Mouse (Mus musculus) G1E-ER4 (cell line): Measurements from ENCODE around the gene Brf1. TPM values are rescaled to one million over a fixed set of nuclear protein-coding genes. Genes with fewer than 3 reads are reported as not detected.

Experiments used
- GATA1 ChIP-seq: IDR thresholded peaks from one replicate; pipeline ENCODE4 v1.8.0; 2012; ENCODE audit warnings: low read length, inconsistent platforms
- polyA plus RNA-seq: library from polyadenylated mRNA; stranded (reverse); fragments of >175 nt; gene quantifications from 2 replicates; pipeline ENCODE4 v1.2.3, GENCODE M21; 2012

Gene Brf1
- polyA plus RNA-seq, 1 experiment = 40.2 TPM

DNA sequence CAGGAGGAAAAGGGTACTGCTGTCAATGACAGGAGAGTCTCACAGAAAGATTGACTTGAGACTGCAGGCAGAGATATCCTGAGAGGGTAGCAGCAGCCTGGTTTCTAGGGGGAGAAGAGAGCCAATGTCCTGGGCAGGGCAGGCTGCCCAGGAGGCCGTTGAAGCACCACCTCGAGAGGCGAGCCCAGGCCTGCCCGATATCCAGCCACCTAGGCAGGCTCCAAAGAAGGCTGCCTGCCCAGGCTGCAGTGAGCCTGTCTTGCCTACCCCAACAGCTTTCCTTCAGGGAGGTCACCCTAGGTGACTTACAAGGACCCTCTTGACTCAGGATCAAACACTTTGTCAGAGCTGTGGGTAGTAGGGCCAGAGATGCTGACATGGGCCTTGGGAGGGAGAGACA is 60.3 kb downstream of the Brf1 start:
- no peak for TF ChIP-seq GATA1

DNA sequence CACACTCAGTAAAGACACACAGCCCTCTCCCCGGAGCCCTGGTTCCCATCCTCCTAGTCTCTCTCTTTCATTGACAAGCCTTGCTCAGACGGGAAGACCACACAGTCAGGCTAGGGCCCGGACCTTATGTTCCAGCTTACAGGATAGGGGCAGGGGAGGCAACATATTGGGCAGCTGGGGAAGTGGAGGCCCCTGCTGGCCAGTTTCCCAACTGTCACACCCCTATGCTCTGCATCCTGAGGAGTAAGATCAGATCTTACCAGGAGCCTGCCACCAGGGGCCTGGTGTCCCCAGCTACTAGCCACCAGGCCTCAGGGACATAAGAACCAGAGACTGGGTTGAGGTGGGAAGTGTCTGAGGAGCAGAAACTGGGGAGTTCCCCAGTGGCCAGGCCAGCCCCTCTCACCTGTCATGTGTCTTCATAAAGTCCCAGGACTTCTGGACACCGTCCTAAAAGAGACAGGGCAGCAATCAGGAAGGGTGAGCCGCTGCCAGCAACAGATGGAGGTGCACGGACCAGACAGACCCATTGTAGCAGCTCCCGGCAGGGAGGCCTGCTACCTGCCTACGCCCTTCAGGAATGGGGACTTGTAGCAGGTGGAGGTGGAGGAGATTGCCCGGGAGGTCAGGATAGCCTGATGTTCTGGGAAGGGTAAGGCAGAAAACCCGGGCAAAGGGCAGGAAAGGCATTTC is 61.5 kb downstream of the Brf1 start:
- TF ChIP-seq GATA1 = no peak

- no peak for TF ChIP-seq GATA1
These were observed 62.1 kb downstream of the Brf1 start for GRCm38 (mm10) chr12:112938366-112938765.

DNA sequence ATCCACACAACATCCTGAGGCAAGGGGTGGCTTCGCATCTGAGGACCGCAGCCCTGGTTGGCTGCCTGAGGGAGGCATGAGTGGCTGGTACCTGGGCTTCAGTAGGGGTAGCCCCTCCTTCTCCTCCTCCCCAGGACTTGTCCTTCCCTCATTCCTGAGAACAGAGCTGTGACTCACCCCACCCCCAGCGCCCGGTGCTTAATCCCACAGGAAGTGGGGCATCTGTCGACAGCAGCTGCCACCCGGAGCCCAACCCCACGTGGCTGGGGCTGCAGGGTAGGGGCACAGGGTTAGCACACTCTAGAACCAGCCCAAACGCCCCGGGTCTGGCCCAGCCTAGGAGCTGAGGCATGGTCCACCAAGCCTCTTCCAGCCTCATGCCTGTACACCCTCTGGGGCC is 62.6 kb downstream of the Brf1 start:
- TF ChIP-seq GATA1 = no peak

DNA sequence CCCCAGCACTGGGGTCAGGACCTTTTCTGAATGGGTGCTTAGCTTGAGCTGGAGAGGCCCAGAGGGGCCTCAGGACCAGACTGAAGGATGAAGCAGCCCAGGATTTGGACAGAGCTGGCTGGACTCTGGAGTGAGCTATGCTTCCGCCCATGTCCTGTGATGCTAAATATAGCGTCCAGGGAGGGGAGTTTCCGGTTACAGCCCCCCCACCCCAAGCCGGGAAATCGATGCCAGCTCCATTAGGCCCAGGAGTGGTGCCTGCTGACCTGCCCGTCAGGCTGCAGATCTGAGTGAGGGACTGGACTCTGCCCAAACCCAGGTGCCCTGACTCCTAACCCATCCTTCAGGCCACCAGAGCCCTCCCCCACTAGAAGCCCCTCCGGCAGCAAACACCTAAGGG is 67.9 kb downstream of the Brf1 start:
- TF ChIP-seq GATA1 = no peak

- no peak for TF ChIP-seq GATA1
These were observed 70.7 kb downstream of the Brf1 start, which contains the start of gene Jag2 for GRCm38 (mm10) chr12:112929562-112930352. Gene Jag2, minus strand, starts transcription at chr12:112929776.

DNA sequence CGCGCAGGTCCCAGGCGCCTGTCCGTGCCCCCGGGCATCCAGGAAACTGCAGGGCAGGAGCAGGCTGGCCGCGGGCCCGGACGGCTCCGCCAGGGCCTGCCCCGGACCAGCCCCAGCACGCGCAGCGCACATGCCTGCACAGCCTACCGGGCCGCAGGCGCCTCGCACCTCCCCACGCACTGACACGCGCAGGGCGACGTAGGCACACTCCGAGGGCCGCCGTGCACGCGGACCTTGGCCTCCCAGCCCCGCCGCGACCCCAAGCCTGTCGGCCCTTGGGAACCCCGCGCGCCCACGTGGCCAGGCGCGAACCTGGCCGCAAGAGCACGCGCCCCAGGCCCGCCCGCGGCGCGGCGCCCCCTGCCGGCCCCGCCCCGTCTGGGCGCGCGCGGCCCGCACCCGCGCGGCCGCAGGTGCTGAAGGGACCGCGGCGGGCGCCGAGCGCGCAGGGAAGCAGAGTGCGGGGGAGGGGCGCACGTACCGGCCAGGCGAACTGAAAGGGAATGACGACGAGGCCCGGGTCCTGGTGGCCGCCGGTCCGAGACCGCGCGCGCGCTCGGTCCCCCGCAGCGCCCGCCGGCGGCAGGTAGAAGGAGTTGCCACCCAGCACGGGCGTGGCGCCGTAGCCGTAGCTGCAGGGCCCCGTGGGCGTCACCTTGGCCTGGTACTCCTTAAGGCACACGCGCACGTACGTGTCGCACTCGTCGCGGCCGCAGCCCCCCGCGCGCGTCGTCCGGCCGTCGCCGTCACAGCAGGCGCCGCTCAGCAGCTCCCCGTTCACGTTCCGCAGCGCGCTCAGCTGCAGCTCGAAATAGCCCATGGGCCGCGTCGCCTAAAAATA is 71.9 kb downstream of the Brf1 start:
- no peak for TF ChIP-seq GATA1

DNA sequence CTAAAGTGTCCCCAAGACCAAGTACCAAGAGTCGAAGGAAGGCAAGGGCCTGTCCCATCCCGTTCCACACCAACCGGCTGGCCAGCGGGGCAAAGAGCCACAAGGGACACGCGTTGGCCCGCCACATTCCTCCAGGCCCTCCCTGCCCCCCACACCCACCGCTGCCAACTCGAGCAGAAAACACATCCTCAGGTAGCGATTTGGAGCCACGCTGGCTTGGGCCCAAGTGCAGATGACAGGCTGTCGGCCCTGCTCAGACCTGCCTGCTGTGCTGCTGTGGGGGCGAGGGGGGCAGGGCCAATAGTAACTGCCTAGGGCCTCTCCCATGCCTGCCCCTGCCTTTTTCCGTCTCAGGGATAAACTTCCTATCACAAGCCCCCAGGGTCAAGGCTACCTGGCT is 73.2 kb downstream of the Brf1 start:
- no peak for TF ChIP-seq GATA1

DNA sequence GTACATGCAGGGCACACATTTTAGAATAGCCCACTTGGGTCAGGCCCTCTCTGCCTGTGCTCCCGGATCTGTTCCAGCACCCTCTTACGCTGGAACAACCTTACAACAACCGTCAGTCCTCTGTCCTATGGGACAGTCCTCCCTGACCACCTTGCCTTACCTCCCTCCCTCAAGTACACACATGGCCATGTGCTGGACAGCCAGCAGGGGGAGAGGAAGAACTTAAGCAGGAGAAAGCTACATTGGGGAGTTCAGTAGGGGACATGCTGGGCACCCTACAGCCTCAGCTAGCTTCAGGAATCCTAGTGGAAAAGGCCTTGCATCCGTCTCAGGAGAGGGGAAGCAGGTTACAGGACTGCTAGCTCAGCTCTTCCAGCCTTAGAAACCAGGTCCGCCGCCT is 74.6 kb downstream of the Brf1 start:
- TF ChIP-seq GATA1 = no peak

DNA sequence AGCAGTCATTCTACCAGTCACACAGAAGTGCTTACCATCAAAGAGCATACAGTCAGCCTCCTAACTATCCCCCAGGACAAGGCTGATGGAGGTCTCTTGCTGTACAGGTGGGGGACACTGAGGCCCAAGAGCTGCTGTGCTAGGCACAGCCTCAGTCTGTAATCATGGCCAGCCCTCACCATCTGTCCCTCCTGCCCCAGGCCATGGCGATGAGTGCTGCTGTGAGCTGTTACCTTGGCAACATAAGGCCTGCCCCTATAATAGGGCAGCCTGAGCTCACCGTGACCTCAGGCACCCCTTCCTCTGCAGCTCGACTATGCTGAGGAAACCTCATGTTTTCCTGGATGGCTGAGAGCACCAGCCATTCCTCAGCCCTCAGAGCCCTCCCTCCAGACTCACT is 78.0 kb downstream of the Brf1 start:
- no peak for TF ChIP-seq GATA1

- no peak for TF ChIP-seq GATA1
These were observed 79.0 kb downstream of the Brf1 start for GRCm38 (mm10) chr12:112921518-112921917.

DNA sequence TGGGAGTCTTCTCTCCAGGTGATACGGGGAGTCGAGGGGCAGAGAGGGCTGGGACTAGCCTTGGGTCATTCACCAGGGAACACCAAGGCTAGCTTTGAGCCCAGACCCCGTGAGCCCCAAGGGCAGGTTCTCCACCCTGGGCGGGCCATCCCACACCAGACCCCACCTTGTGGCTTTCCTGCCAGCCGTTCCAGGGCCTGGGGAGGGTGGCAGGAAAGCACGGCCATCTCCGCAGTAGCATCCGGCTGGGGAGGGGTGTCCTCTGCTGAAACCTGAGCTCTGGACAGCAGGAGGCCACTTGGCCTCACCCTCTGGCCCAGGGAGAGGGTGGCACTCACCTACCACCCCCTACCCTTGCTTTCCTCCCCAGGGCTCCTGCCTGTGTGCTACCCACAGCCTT is 82.6 kb downstream of the Brf1 start:
- TF ChIP-seq GATA1 = no peak

- TF ChIP-seq GATA1 = no peak
These were observed 83.0 kb downstream of the Brf1 start for GRCm38 (mm10) chr12:112917486-112917885.

GRCm38 (mm10) chr12:112916698-112917400 is 83.7 kb downstream of the Brf1 start:
- no peak for TF ChIP-seq GATA1

DNA sequence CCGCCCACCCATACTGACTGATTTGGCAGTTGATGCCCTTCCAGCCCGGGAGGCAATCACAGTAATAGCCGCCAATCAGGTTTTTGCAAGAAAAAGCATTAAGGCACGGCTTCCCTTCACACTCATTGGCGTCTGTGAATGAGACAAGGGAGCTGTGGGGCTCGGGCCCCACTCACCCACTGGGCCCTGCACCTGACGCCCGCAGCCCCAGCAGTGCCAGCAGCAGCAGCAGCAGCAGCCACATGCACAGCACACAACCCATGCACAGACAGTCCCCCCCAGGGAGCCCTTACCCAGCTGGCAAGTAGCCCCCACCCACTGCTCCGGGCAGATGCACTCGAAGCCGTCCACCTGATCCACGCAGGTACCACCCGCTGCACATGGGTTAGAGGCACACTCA is 84.9 kb downstream of the Brf1 start:
- no peak for TF ChIP-seq GATA1
